Mouse (Mus musculus) brain, embryonic 14.5 days (tissue): Measurements from ENCODE around the gene Spock2.

Experiments used
- CTCF ChIP-seq: fragments of 200-500 bp; IDR thresholded peaks from 2 replicates; pipeline ENCODE4 v1.5.1; 2012; ENCODE audit warnings: inconsistent platforms, mild to moderate bottlenecking, moderate library complexity, borderline replicate concordance; ENCODE audit not compliant: insufficient read depth, insufficient read length; ENCODE audit errors: extremely low read depth
- POLR2A ChIP-seq: fragments of 200-500 bp; IDR thresholded peaks from 2 replicates; pipeline ENCODE4 v1.6.1; 2012; ENCODE audit warnings: mild to moderate bottlenecking, inconsistent platforms, borderline replicate concordance; ENCODE audit not compliant: poor library complexity, insufficient read depth, insufficient read length, severe bottlenecking; ENCODE audit errors: extremely low read depth

DNA sequence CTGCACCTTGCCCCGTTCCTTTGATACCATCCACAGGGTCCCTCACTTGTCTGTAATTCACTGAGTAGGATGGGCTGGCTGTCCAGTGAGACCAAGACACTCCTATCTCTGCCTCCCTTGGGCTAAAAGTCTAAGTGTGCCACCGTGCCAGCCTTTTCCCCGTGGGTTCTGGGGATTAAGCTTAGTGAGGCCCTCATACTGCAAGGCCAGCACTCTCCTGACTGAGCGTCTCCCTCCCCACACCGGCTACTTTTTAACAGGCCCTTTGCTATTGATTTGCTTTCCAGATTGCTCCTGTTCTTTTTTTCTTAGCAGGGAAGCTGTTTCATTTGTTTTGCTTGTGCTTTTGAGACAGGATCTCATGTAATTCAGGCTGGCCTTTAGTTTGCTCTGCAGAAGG lies 43.1 kb upstream of the Spock2 start:
- no peak for TF ChIP-seq CTCF
- TF ChIP-seq POLR2A = no peak
